Mouse (Mus musculus) ES-E14 (cell line): ENCODE data around the gene Wfdc2.

ENCODE experiments used
- CHD2 ChIP-seq: IDR thresholded peaks from 2 replicates; pipeline ENCODE4 v1.6.1; 2014; ENCODE audit warnings: mild to moderate bottlenecking, low read depth, low read length, inconsistent platforms
- HCFC1 ChIP-seq: IDR thresholded peaks from 2 replicates; pipeline ENCODE4 v1.6.1; 2012; ENCODE audit warnings: low read length, inconsistent platforms, borderline replicate concordance; ENCODE audit not compliant: insufficient read depth
- MAFK ChIP-seq: IDR thresholded peaks from 2 replicates; pipeline ENCODE4 v1.6.1; 2014; ENCODE audit warnings: mild to moderate bottlenecking, low read depth, low read length, inconsistent platforms; ENCODE audit not compliant: insufficient read depth
- ZC3H11A ChIP-seq: IDR thresholded peaks from 2 replicates; pipeline ENCODE4 v1.6.1; 2012; ENCODE audit warnings: low read depth, mild to moderate bottlenecking, inconsistent platforms, low read length, borderline replicate concordance
- ZNF384 ChIP-seq: IDR thresholded peaks from 2 replicates; pipeline ENCODE4 v1.6.1; 2012; ENCODE audit warnings: low read depth, low read length, inconsistent platforms

DNA sequence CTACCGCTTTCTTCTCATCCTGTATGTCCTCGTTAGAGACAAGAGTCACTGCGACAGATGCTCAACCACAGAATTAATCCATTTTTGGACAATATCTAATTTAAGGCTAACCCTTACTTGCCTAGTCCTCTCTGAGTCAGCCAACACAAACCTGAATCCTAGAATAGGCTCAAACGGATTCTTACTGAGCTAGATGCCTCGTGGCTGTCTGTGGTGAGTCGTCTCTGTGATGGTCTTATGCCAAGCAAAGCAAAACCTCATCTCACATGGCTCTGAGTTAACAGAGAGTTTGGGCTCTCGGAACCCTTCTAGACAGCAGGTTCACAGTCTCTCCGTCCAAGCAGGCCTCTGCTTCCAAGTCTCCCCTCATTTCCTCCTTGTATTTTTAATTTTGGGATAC, 42.2 kb downstream of the Wfdc2 start:
- TF ChIP-seq MAFK (no peak), ZNF384 (no peak), HCFC1 (no peak), CHD2 (no peak), ZC3H11A (no peak)
